Mouse (Mus musculus) small intestine, adult 2 months (tissue): ENCODE data around the gene Lars2. TPM values are rescaled to one million over a fixed set of nuclear protein-coding genes. Genes with fewer than 3 reads are reported as not detected.

Experiments used
- H3K27ac ChIP-seq: fragments of 200-500 bp; 2 replicates; pipeline ENCODE4 v1.5.1; 2012; ENCODE audit warnings: low read depth, low read length, control low read depth, inconsistent platforms; ENCODE audit not compliant: insufficient read depth
- H3K27me3 ChIP-seq: fragments of 200-500 bp; 2 replicates; pipeline ENCODE4 v1.6.1; 2012; ENCODE audit warnings: mild to moderate bottlenecking, moderate library complexity, low read length, inconsistent platforms; ENCODE audit not compliant: control insufficient read depth, insufficient read depth
- H3K36me3 ChIP-seq: fragments of 200-500 bp; 2 replicates; pipeline ENCODE4 v1.6.1; 2012; ENCODE audit warnings: mild to moderate bottlenecking, low read length, control low read depth, inconsistent platforms; ENCODE audit not compliant: control insufficient read depth, insufficient read depth
- H3K4me1 ChIP-seq: fragments of 200-500 bp; 2 replicates; pipeline ENCODE4 v1.6.1; 2012; ENCODE audit warnings: low read length, inconsistent platforms, mixed read lengths; ENCODE audit not compliant: control insufficient read depth, insufficient read depth, insufficient read length
- H3K4me3 ChIP-seq: fragments of 200-500 bp; 2 replicates; pipeline ENCODE4 v1.5.1; 2012; ENCODE audit warnings: low read depth, mild to moderate bottlenecking, control low read depth, inconsistent platforms, low read length, moderate library complexity
- CTCF ChIP-seq: fragments of 200-500 bp; IDR thresholded peaks from 2 replicates; pipeline ENCODE4 v1.5.1; 2012; ENCODE audit warnings: low read depth, mild to moderate bottlenecking, control low read depth, inconsistent platforms, low read length, moderate library complexity, mixed read lengths; ENCODE audit not compliant: insufficient replicate concordance, insufficient read length; ENCODE audit errors: extremely low read depth
- POLR2A ChIP-seq: fragments of 200-500 bp; IDR thresholded peaks from 2 replicates; pipeline ENCODE4 v1.6.1; 2012; ENCODE audit warnings: low read depth, mild to moderate bottlenecking, control low read depth, inconsistent platforms, low read length, moderate library complexity
- WGBS: fragments of 180-500 bp; shearing (Covaris S2); methylation state at CpG from one replicate; pipeline ENCODE4 v1.1.7; 2018; 5-methylcytosine and 5-hydroxymethylcytosine counted together
- polyA plus RNA-seq: library from polyadenylated mRNA; depleted of rRNA; stranded (reverse); fragments of >200 nt; gene quantifications from 2 replicates; pipeline ENCODE4 v1.2.3, GENCODE M21; 2012

Gene Lars2
- polyA plus RNA-seq, 1 experiment = 217 TPM

DNA sequence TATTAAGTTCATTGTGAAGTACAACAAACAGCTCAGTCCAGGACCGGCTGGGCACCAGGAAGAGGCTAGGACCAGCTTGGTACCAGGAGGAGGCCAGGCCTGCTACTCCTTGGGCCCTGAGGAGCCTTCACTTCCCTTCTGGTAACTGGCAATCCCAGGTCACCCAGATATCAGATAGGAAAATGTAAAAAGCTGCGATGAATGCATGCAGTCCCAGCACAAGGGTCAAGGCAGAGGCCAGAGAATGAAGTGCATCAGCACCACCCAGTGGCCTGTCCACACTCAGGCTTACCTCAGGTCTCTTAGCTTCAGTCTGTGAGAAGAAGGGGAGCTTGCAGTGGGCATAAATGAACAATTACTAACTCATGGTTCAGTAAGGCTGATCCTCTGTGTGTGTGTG, 90.9 kb downstream of the Lars2 start:
- Histone ChIP-seq H3K27ac (no peak overlapping the region), H3K27me3 (no peaks in the 10 kb centered on the region), H3K4me3 (no peak overlapping the region), H3K4me1 (peaks cover 9% of the 10 kb centered on the region), H3K36me3 (peaks cover 23% of the 10 kb centered on the region)
- TF ChIP-seq CTCF = 0 out of 2 replicates have a peak, but pooled peaks have one; percentile 17
- no peak for TF ChIP-seq POLR2A
- 55% methylated on average over 2 of the region's 2 CpGs for WGBS

DNA sequence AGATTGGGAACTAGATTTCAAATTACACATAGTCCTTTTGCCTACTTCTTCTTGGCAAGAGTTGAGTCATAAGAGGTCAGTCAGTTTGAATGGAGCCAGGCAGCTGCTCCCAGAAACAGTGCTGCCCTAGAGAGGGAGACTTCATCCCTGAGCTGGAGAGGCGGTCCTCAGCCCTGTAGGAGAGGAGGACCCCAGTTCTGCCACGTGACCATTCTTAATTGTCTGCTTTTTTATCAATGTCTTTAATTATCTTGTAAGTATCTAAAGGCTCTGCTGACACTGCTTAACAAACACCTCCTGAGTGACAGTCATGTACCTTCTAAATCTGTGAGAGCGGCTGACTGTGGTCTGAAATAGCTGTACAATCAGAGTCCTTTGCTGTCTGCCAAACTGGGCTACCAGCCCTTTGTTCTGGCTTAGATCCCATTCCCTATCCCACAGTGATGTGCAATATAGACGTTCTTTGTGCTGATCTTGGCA, 100.5 kb downstream of the Lars2 start:
- TF ChIP-seq POLR2A = no peak
- TF ChIP-seq CTCF = no peak
- H3K27ac ChIP-seq = no peak overlapping the region
- H3K27me3 ChIP-seq = no peaks in the 10 kb centered on the region
- H3K4me1 ChIP-seq = no peaks in the 10 kb centered on the region
- WGBS = 78% methylated on average over 4 of the region's 4 CpGs
- no peak overlapping the region for H3K4me3 ChIP-seq
- H3K36me3 ChIP-seq = no peaks in the 10 kb centered on the region

DNA sequence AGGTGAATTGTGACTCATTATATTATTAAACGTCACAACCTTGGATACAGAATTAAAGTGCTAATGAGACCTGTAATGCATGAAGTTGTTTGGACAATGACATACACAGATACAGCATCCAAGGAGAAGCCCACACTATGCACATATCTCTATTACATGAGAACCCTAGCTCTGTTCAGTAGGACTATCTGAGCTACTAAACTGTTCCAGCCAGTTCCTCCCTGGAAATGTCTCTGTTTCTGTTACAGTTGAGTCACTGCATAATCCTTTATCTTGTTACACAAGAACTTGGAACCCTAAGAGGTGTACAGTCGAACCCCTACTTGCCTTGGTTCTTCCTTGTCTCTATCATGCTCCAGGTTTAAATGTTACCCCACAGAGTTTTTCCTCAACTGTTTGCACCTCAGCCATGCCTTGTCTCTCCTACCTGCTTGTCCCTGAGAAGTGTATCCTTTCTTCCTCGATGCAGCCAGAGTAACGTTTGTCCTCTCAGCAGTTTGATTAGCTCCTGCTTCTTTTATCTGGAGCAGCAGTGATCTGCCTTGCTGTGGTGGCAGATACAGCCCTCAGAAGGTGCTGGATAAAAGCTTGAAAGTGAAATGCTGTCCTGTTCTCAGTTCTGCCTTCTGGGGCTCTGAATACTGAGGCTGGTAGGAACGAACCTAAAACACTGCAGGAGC, 101.8 kb downstream of the Lars2 start:
- H3K4me1 ChIP-seq = no peaks in the 10 kb centered on the region
- H3K27ac ChIP-seq = no peak overlapping the region
- H3K4me3 ChIP-seq = no peak overlapping the region
- no peaks in the 10 kb centered on the region for H3K27me3 ChIP-seq
- no peak for TF ChIP-seq POLR2A
- TF ChIP-seq CTCF = no peak
- H3K36me3 ChIP-seq = no peaks in the 10 kb centered on the region
- 51% methylated on average over 5 of the region's 5 CpGs for WGBS

DNA sequence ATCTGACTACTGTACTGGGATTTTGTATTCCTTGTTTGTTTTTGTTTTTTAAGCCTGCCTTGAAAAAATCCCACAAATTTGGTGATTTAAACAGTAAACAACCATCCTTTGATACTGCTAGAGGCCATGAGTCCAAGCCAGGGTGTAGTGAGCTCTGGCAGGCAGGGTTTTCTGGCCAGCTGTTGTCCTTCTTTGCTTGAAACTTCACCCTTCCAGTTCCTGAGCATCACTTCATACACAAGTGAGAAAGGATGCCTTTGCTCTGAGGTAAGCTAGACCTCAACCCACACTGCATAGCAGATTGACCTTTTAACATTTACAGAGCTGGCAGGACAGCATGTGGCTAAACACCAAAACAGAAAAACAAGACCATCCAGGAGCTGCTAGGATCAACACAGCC, 102.4 kb downstream of the Lars2 start:
- H3K36me3 ChIP-seq = no peaks in the 10 kb centered on the region
- TF ChIP-seq CTCF (no peak), POLR2A (no peak)
- H3K27ac ChIP-seq = no peak overlapping the region
- H3K4me1 ChIP-seq = no peaks in the 10 kb centered on the region
- no peak overlapping the region for H3K4me3 ChIP-seq
- no peaks in the 10 kb centered on the region for H3K27me3 ChIP-seq

DNA sequence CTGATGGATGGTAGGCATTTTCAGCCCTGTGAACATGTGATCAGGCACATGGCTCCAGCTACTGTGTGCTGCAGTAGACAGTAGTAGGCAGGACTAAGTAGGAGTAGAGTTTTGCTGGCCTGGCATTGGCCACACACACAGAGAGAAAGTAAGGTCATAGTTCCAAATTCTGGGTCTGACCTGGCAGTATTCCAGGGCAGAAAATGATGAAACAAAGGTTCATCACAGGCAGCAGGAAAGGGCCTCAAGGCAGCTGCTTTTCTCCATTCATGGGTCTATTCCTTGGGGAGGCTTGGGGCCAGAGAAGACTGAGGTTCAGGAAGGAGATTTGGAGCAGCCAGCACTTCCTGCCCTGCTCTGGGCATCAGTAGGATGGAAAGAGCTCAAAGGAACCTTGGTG, 106.7 kb downstream of the Lars2 start:
- Histone ChIP-seq H3K27ac (no peak overlapping the region), H3K36me3 (no peaks in the 10 kb centered on the region), H3K4me1 (0 out of 2 replicates have a peak, but pooled peaks cover 4% of the 10 kb centered on the region), H3K27me3 (no peaks in the 10 kb centered on the region), H3K4me3 (no peak overlapping the region)
- TF ChIP-seq CTCF (no peak), POLR2A (no peak)

DNA sequence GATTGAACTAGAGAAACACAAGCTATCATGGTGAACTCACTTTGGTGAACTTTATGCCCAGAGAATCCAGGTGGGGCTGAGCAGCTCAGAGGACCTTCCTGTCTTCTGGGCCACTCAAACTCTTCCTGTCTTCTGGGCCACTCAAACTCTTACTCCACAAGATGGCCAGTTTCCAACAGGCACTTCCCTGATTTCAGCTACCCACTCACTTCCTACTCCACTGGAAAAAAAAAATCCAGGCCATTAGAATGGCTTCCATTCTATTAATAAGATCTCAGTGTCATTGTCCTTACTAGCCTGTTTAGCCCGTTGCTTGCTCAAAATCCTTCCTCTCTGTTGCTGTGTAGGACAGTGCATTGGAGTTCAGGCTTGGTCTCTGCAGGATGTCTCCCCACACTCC, 108.8 kb downstream of the Lars2 start:
- peaks cover 4% of the 10 kb centered on the region; the same call in 1 of the 2 replicates for H3K36me3 ChIP-seq
- H3K27ac ChIP-seq = no peak overlapping the region
- no peak for TF ChIP-seq POLR2A
- no peak for TF ChIP-seq CTCF
- 74% methylated on average over 1 of the region's 1 CpGs for WGBS
- no peaks in the 10 kb centered on the region for H3K27me3 ChIP-seq
- peaks cover 15% of the 10 kb centered on the region for H3K4me1 ChIP-seq
- H3K4me3 ChIP-seq = no peak overlapping the region

DNA sequence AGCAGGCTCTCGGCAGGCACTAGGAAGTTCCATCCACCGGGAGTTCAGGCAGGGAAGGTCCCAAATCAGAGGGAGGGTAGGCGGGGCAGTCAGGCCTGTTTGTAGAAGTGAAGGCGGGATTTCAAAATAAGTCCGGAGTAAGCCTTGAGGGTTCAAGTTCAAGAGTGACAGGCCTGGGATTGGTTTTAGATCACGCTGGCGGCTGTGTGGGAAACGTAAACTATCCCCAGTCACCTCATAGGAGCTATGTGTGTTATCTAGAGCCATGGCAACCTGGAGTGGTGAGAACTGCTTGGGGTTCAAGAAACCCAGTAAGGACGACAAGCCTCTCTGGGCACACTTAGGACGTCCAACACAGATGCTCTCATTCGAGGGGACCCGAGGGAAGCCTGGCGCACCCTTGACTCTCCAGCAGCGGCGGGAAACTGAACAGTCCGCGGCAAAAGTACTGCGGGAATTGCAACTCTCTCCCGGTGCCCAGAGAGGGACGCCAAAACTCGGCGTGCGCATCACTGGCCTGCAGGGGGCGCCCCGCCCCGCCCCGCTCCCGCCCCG, 111.4 kb downstream of the Lars2 start:
- H3K27me3 ChIP-seq = no peaks in the 10 kb centered on the region
- TF ChIP-seq POLR2A (no peak), CTCF (peak; percentile 51)
- peak overlapping the region; percentile 61 for H3K4me3 ChIP-seq
- H3K4me1 ChIP-seq = peaks cover 25% of the 10 kb centered on the region
- H3K36me3 ChIP-seq = peaks cover 12% of the 10 kb centered on the region
- H3K27ac ChIP-seq = no peak overlapping the region
- WGBS = 3% methylated on average over 23 of the region's 29 CpGs
